Mouse (Mus musculus): ENCODE results near the gene Nrgn.

Nrgn gene

DNA sequence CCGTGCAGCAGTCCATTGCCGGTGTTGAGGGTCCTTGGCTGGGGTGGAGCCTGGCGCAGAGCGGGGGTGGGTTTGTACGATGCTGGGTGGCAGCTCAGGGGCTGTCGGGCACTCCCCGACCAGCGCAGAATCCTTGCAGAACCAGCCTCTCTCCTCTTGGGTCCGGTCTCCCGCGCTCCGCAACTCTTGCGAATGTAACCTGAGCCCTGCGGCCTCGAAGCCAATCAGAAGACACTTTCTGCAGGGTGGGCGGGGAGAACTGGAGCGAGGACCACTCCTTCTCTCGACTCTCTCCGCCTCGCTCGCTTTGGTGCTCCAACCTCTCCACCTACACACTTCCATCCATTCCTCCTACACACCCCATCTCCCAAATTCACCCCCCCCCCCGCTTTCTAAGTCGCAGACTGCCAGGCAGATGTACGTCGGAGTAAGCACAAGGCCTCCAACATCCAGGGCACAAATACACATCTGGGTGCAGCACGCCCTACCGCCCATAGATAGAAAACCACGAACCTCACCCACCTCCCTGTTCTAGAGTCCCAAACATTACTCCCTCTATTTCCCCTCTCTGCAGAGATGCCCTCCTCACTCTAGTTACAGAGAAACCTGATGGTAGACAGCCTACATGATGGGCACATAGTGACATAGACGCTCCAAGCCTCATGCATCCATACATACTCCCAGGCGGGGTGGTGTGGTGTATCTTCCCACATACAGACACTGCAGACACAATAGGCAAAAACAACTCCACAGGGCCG, at the start of gene Nrgn:
TSS of gene Nrgn (minus strand) at position 369 of the 758 bp plus-strand sequence.
- no peak for TF ChIP-seq GATA4 (IDR thresholded peaks at IDR 0.05; ENCODE audit: insufficient replicate concordance, low read length)

DNA sequence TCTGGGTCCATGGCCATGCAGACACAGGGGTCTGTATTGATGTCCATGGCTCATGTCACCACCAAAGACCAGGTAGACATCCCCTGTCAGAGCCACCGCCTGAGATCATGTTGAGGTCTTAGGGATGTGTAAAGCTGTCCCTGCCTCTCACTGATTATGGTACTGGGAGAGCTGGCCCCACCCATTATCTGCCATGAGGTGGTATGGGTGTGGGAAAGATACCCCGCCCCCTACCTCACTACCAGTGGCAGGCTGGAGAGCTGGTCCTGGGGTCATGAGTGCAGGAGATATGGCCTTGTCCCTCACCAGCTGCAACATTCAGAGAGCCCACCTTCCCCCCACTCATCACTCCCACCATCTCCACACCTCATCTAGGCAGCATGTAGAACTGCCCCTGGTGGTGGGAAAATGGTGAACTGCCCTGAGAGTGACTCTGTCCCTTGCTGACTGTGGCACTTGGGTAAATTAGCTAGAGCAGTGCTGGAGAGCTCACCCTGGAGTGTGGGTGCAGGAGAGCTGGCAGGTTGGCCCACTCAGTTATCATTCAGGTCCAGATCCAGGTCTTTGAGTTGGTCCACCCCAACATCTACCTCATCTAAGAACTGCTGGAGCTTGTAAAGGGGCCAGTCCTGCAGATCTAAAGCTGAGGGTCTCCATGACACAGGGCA, 48.0 kb upstream of the Nrgn start:
- no peak for TF ChIP-seq GATA4 (IDR thresholded peaks at IDR 0.05; ENCODE audit: insufficient replicate concordance, low read length)

DNA sequence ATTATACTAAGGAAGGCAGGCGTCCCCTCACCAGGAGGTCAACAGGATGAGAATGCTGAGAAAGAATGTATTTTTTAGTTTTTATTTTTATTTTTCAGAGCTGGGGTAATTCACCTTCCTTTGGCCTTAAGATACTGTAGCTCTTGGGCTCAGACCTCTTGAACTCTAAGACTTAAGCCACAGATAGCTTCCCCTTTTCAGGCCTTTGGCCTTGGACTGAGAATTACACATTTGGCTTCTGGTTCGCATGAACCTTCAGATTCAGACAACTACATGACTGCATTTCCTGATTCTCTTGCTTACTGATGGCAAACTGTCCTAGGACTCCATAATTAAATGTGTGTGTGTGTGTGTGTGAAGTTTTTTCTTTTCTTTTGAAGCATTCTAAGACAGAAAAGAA, 45.9 kb upstream of the Nrgn start:
- no peak for TF ChIP-seq GATA4 (IDR thresholded peaks at IDR 0.05; ENCODE audit: insufficient replicate concordance, low read length)

DNA sequence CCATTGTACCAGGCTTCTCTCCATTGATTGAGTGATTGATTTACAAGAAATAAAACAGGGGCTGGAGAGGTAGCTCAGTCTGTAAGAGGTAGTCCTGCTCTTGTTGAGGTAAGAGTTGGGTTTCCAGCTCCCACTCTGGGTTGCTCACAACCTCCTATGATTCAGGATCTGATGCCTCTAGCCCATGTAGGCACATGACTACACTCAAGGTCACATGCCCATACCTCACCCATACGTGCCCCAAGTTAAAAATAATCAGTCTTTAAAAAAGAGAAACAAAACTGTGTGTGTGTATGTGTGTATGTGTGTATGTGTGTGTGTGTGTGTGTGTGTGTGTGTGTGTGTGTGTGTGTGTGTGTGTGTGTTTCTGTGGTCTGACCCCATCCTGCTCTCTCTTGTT, 42.9 kb upstream of the Nrgn start:
- no peak for TF ChIP-seq GATA4 (IDR thresholded peaks at IDR 0.05; ENCODE audit: insufficient replicate concordance, low read length)

DNA sequence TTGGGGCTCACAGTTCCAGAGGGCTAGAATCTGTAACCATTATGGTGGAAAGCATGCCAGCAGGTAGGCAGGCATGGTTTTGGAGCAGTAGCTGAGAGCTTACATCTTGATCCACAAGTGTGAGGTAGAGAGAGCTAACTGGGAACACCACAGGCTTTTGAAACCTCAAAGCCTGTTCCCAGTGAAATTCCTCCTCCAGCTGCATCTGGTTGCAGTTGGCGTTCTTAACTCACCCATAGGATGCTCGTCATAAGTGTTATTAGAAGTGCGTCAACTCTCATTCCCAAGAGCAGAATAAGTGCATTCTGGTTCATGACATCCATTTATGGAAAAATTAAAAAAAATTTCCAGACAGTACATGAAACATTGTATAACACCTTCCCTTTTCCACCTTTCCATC, 41.0 kb upstream of the Nrgn start:
- no peak for TF ChIP-seq GATA4 (IDR thresholded peaks at IDR 0.05; ENCODE audit: insufficient replicate concordance, low read length)

DNA sequence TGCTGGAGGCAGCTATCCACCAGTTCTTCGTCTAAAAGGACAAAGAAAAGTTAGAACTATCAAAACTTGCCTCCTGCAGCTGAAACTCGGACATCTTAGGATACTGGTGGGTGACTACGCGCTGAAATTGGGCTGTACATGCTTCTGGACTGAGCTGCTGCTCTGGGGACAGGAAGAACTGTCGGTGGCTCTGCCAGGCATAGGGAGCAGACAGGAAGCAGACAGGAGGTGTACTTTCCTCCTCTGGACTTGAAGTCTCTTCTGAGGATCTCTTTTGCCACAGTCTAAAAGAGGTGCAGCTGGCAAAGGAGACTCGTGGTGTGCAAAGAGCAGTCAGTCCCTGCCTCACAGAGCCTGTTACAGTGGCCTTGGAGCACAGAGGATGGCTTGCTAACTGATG, 39.9 kb upstream of the Nrgn start:
- no peak for TF ChIP-seq GATA4 (IDR thresholded peaks at IDR 0.05; ENCODE audit: insufficient replicate concordance, low read length)

DNA sequence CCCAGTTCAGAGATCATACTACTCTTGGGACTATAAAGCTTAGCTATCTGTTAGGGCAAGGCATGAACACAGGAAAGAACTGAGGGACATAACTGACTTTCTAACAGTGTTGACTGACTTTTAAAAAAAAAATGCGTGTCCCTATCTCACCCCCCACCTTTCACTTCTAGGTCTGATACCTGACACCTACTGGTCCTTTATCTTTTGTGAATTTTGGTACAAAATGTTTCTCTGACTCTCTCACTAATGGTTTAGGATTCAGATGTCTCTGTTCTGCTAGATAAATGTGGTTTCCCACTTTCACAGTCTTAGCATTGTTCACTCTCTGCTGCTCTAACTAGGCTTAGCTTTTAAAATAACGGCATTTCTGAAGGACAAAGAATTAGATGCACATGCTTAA, 39.3 kb upstream of the Nrgn start:
- no peak for TF ChIP-seq GATA4 (IDR thresholded peaks at IDR 0.05; ENCODE audit: insufficient replicate concordance, low read length)

DNA sequence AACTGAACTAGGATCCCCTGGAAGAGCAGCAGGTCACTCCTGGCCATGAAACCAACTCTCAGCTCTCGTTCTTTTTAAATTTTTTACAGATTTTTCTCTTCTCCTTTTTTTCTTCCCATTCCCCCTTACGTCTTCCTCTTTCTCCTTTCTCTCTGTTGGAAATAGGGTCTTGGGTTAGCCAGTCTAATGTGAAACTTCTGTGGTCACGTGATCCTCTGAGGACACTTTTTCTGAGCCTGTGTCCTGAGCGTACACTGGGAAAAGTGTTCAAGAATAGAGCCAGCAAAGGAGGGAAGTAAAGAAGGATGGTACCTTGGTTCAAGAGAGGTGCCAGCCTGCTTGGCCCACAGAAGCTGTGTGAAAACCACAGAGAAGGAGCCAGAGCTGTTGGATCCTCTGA, 37.7 kb upstream of the Nrgn start:
- TF ChIP-seq GATA4 (IDR thresholded peaks at IDR 0.05; ENCODE audit: insufficient replicate concordance, low read length) = no peak

DNA sequence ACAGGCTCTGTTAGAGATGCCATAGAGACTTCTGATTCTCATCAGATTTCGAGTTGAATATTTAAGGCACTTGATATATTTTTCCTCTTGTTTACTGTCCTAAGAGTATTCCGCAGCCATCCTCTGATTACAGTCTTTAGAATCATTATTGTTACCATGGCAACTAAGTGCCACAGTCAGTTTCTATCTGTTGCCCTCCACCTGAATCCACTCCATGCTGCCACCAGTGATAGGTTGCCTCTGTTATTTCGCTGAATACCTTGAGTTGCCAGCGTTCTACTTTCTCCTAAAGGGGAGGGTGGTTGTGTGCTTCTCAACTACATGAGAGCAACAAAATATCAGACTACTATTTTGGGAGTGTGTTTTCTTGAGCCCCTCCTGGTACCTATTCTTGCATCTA, 34.0 kb upstream of the Nrgn start:
- no peak for TF ChIP-seq GATA4 (IDR thresholded peaks at IDR 0.05; ENCODE audit: insufficient replicate concordance, low read length)

DNA sequence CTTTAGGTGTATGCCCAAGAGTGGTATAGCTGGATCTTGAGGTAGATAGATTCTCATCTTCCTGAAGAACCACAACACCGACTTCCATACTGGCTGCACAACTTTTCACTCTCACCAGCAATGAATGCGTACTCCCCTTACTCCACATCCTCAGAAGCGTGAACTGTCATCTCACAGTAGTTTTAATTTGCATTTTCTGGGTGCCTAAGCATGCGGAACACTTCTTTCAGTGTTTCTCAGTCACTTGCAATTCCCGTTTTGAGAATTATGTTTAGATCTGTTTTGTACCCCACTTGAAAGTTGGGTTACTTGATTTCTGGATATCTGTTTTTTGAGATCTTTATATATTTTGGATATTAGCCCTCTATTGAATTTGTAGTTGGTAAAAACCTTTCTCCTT, 30.9 kb upstream of the Nrgn start:
- no peak for TF ChIP-seq GATA4 (IDR thresholded peaks at IDR 0.05; ENCODE audit: insufficient replicate concordance, low read length)

DNA sequence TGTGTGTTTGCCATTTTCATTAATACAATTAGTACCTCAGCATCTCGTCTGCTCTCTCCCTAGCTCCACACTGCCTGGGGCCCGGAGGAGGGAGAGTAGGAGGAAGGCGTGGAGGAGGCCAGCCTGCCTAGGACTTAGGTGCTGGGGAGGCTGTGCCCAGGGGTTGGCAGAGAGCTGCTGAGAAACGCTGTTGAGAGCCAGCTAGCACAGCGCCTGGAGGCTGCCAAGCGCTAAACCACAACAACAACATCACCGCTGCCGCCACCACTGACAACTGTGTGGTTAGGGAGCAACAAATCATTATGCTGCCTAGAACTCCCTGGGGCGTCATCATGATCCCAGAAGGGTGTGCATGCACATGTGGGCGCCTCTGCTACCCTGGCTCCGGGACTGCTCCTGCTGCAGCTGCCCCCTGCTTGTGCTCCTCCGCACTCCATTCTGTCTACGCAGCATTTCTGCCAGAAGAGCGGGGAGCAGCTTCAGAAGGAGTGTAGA, 23.8 kb upstream of the Nrgn start:
- no peak for TF ChIP-seq GATA4 (IDR thresholded peaks at IDR 0.05; ENCODE audit: insufficient replicate concordance, low read length)

DNA sequence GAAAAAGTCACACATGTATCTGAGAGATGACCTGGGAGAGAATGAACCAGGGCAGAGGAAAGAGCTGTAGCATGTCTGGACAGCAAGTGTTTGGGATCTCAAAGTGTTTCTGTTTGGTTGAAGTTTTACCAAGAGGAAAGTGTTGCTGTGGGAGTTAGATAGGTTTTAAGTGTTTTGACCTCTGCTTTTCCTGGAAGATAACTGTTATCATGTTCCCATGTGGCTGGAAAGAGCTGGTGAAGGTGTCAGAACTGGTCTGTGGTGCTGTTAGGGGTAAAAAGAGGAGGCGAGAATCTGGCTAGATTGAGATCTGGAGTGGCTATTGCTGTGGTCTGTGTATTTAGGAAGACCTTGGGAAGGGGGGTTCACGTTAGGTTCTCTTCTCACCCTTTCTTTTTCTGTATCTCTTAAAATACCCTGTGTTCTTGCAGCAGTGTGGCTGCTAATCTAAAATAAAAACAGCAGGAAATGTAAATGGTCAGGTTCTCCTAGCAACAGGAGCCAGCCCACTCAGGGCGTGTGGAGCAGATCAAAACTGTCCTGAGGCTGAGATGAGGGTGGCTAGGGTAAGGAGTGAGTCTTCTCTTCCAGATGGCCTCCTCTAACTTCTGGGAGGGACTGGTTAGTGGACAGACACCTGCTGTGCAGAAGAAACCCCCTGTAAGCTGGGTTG, 19.6 kb upstream of the Nrgn start:
- TF ChIP-seq GATA4 (IDR thresholded peaks at IDR 0.05; ENCODE audit: insufficient replicate concordance, low read length) = no peak

DNA sequence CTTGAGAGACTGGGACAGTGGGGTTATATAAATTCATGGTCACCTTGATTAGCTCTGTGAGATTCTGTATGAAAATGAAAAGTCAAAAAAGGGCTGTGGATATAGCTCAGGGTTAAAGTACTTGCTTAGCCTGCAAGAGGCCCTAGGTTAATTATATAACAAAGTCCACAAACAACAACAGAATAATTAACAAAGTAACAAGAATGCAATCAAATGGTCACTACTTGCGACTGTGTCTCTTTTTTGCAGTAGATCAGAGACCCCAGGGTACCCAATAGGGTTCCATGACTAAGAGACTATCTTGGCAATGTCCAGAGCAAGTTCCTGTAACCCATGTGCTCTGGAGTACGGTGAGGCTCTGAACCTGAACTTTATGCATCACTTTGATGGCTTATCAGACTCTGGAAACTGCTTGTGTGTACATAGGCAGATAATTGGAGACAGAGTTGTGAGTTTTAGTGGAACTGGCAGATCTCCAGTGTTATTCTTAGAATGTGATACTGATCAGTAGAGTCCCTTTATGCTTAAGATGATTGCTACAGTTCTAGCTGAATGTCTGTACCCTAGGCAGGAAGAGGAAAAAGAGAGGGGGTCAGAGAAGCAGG, 16.6 kb upstream of the Nrgn start:
- TF ChIP-seq GATA4 (IDR thresholded peaks at IDR 0.05; ENCODE audit: insufficient replicate concordance, low read length) = no peak

DNA sequence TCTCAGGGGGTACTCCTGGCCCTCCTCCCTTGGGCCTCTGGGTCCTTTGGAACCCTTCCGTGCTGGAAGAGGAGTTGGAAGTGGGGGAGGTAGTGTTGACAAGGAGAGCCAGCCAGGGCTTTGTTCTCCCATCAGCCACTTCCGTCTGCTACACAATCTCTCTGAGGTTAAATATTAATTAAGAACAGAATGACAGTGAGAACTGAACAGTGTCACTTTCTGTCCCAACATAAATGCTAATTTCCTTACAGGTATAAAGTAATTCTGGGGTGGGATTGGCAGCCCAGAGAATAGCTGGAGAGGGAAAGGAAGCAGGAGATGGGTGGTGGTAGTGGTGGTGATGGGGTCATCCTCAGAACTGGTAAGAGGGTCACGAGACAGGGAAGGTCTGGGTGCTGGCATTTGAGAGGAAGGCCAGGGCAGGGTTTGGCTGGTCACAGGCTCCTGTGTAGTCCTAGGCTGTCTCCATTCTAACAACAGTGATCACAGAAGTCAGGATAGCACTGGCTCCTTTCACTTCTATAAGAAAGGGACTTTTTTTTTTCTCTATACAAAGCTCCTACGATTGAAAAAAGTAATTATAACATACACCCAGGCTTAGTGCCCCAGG, 16.0 kb upstream of the Nrgn start:
- no peak for TF ChIP-seq GATA4 (IDR thresholded peaks at IDR 0.05; ENCODE audit: insufficient replicate concordance, low read length)

DNA sequence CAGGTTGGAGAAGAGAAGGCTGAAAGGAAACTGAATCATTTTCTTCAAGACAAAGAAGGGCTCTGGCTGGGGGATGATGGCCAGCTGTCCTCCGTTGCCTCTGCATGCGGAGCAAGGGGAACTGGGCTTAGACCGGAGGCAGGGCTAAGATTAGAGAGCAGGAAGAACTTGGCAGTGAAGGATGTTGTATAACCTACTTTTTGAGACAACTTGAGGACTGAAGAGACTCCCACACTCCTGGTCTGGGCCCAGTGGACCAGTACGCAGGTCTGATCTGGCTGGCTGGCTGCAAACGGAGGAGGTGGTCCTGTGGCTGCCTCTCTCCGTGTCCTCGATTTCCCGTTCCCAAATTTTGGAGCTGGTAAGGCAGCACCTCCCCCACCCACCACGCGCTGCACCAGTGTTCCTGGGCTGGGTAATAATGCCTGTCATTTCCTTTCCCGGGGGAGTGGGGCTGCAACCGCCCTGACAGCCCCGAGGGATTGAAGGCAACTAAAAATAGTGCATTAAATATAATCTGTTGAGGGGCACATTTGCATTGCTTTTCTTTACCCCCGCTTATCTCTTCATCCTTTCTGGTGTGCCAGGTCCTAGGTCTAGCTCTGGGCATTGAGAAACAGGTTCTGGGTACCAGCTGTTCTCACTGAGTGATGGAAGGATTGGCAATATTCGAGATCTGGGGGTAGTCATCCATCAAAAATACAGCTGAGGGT, 15.3 kb upstream of the Nrgn start:
- no peak for TF ChIP-seq GATA4 (IDR thresholded peaks at IDR 0.05; ENCODE audit: insufficient replicate concordance, low read length)

All from liver, adult (tissue).